Mouse (Mus musculus) MEL (cell line): Measurements from ENCODE around the gene Vmn2r8. TPM values are rescaled to one million over a fixed set of nuclear protein-coding genes. Genes with fewer than 3 reads are reported as not detected.

Source experiments
- DNase-seq: peaks from one replicate; pipeline ENCODE4 v3.0.0; 2011; ENCODE audit warnings: low read depth, low spot score
- H3K27ac ChIP-seq: 2 replicates; pipeline ENCODE4 v1.5.1; 2012; ENCODE audit warnings: low read depth, mild to moderate bottlenecking, control low read depth, low read length, moderate library complexity; ENCODE audit not compliant: control insufficient read depth
- H3K27me3 ChIP-seq, 2 experiments: fragments of 150-350 bp in 1 of 2; sonication (generic) in 1 of 2; 2 replicates each; pipeline ENCODE4 v1.6.1; 2012; ENCODE audit warnings: low read length in 2 of 2, mild to moderate bottlenecking in 2 of 2, improper control_type of control experiment in 1 of 2, moderate library complexity in 1 of 2; ENCODE audit not compliant: insufficient read depth in 2 of 2, control insufficient read depth in 1 of 2
- H3K36me3 ChIP-seq, 2 experiments: 2 replicates each; pipeline ENCODE4 v1.6.1; 2012 to 2014; ENCODE audit warnings: low read length in 2 of 2, improper control_type of control experiment in 1 of 2, inconsistent platforms in 1 of 2, mild to moderate bottlenecking in 1 of 2; ENCODE audit not compliant: insufficient read depth in 2 of 2, control insufficient read depth in 1 of 2
- H3K4me1 ChIP-seq, 2 experiments: fragments of 150-350 bp in 1 of 2; sonication (generic) in 1 of 2; 2 replicates each; pipeline ENCODE4 v1.6.1; 2012; ENCODE audit warnings: low read length in 2 of 2, improper control_type of control experiment in 1 of 2, mild to moderate bottlenecking in 1 of 2; ENCODE audit not compliant: insufficient read depth in 2 of 2, control insufficient read depth in 1 of 2
- H3K4me3 ChIP-seq, 2 experiments: fragments of 150-350 bp in 1 of 2; sonication (generic) in 1 of 2; 2 replicates each; pipeline ENCODE4 v1.5.1; 2012; ENCODE audit warnings: low read depth in 2 of 2, low read length in 2 of 2, mild to moderate bottlenecking in 2 of 2, moderate library complexity in 2 of 2, control low read depth in 1 of 2, improper control_type of control experiment in 1 of 2; ENCODE audit not compliant: control insufficient read depth in 1 of 2, insufficient read depth in 1 of 2
- H3K79me2 ChIP-seq: 2 replicates; pipeline ENCODE4 v1.6.1; 2012; ENCODE audit warnings: mild to moderate bottlenecking, low read length, moderate library complexity; ENCODE audit not compliant: control insufficient read depth, poor library complexity, insufficient read depth
- H3K9ac ChIP-seq: 2 replicates; pipeline ENCODE4 v1.6.1; 2012; ENCODE audit warnings: low read depth, mild to moderate bottlenecking, control low read depth, low read length, moderate library complexity; ENCODE audit not compliant: control insufficient read depth, poor library complexity, severe bottlenecking
- H3K9me3 ChIP-seq: fragments of 150-350 bp; sonication (generic); replicated peaks from 2 replicates; pipeline ENCODE4 v1.6.1; 2012; ENCODE audit warnings: mild to moderate bottlenecking, low read length, improper control_type of control experiment, moderate library complexity; ENCODE audit not compliant: insufficient read depth
- BHLHE40 ChIP-seq: IDR thresholded peaks from 2 replicates; pipeline ENCODE4 v1.6.1; 2012; ENCODE audit warnings: low read depth, mild to moderate bottlenecking, inconsistent platforms, low read length, improper control_type of control experiment, borderline replicate concordance
- CHD2 ChIP-seq: IDR thresholded peaks from 2 replicates; pipeline ENCODE4 v1.6.1; 2011; ENCODE audit warnings: low read length, improper control_type of control experiment
- CTCF ChIP-seq, 3 experiments: IDR thresholded peaks in 2 of 3; conservative IDR thresholded peaks in 1 of 3; 2 replicates each; pipeline ENCODE4 v1.5.1; 2011 to 2012; ENCODE audit warnings: low read length in 3 of 3, low read depth in 2 of 3, mild to moderate bottlenecking in 2 of 3, improper control_type of control experiment in 1 of 3, inconsistent platforms in 1 of 3, mixed read lengths in 1 of 3, moderate library complexity in 1 of 3; ENCODE audit not compliant: control insufficient read depth in 1 of 3, insufficient read depth in 1 of 3, poor library complexity in 1 of 3, severe bottlenecking in 1 of 3
- E2F4 ChIP-seq: IDR thresholded peaks from 2 replicates; pipeline ENCODE4 v1.6.1; 2011; ENCODE audit warnings: low read depth, low read length, improper control_type of control experiment, borderline replicate concordance
- ELF1 ChIP-seq: IDR thresholded peaks from 2 replicates; pipeline ENCODE4 v1.6.1; 2014; ENCODE audit warnings: low read depth, mild to moderate bottlenecking, inconsistent platforms, low read length, improper control_type of control experiment, moderate library complexity
- GATA1 ChIP-seq: IDR thresholded peaks from 2 replicates; pipeline ENCODE4 v1.6.1; 2011; ENCODE audit warnings: low read depth, low read length, improper control_type of control experiment
- HCFC1 ChIP-seq: IDR thresholded peaks from 2 replicates; pipeline ENCODE4 v1.6.1; 2012; ENCODE audit warnings: low read depth, mild to moderate bottlenecking, inconsistent platforms, low read length, improper control_type of control experiment, moderate library complexity
- JUND ChIP-seq: IDR thresholded peaks from 2 replicates; pipeline ENCODE4 v1.6.1; 2011; ENCODE audit warnings: low read depth, mild to moderate bottlenecking, improper control_type of control experiment, low read length
- MAX ChIP-seq: IDR thresholded peaks from 2 replicates; pipeline ENCODE4 v1.6.1; 2011; ENCODE audit warnings: low read length, improper control_type of control experiment
- MAZ ChIP-seq: IDR thresholded peaks from 2 replicates; pipeline ENCODE4 v1.6.1; 2012; ENCODE audit warnings: low read depth, mild to moderate bottlenecking, inconsistent platforms, low read length, improper control_type of control experiment
- MEF2A ChIP-seq: IDR thresholded peaks from 2 replicates; pipeline ENCODE4 v1.6.1; 2014; ENCODE audit warnings: low read depth, mild to moderate bottlenecking, inconsistent platforms, low read length, improper control_type of control experiment; ENCODE audit not compliant: poor library complexity, insufficient replicate concordance, severe bottlenecking; ENCODE audit errors: extremely low read depth
- MXI1 ChIP-seq: IDR thresholded peaks from 2 replicates; pipeline ENCODE4 v1.6.1; 2011; ENCODE audit warnings: mild to moderate bottlenecking, low read depth, low read length, improper control_type of control experiment
- MYB ChIP-seq: IDR thresholded peaks from 2 replicates; pipeline ENCODE4 v1.6.1; 2011; ENCODE audit warnings: mild to moderate bottlenecking, low read depth, low read length, improper control_type of control experiment
- MYC ChIP-seq: IDR thresholded peaks from 2 replicates; pipeline ENCODE4 v1.6.1; 2011; ENCODE audit warnings: low read depth, mild to moderate bottlenecking, low read length, improper control_type of control experiment, moderate library complexity
- NELFE ChIP-seq: IDR thresholded peaks from 2 replicates; pipeline ENCODE4 v1.6.1; 2011; ENCODE audit warnings: low read depth, low read length, improper control_type of control experiment
- NRF1 ChIP-seq: IDR thresholded peaks from 2 replicates; pipeline ENCODE4 v1.6.1; 2014; ENCODE audit warnings: low read depth, mild to moderate bottlenecking, inconsistent platforms, low read length, improper control_type of control experiment, moderate library complexity; ENCODE audit not compliant: poor library complexity, insufficient read depth, severe bottlenecking
- POLR2A ChIP-seq, 2 experiments: IDR thresholded peaks; 2 replicates each; pipeline ENCODE4 v1.6.1; 2011 to 2012; ENCODE audit warnings: low read length in 2 of 2, mild to moderate bottlenecking in 2 of 2, control low read depth in 1 of 2, improper control_type of control experiment in 1 of 2, low read depth in 1 of 2, moderate library complexity in 1 of 2; ENCODE audit not compliant: control insufficient read depth in 1 of 2, insufficient read depth in 1 of 2, poor library complexity in 1 of 2
- POLR2AphosphoS2 ChIP-seq: IDR thresholded peaks from 2 replicates; pipeline ENCODE4 v1.6.1; 2011; ENCODE audit warnings: low read length, improper control_type of control experiment
- POLR2AphosphoS5 ChIP-seq: IDR thresholded peaks from 2 replicates; pipeline ENCODE4 v1.6.1; 2012; ENCODE audit warnings: low read depth, borderline replicate concordance, mild to moderate bottlenecking, inconsistent platforms, low read length, moderate library complexity, mixed read lengths
- RAD21 ChIP-seq: IDR thresholded peaks from 2 replicates; pipeline ENCODE4 v1.6.1; 2011; ENCODE audit warnings: mild to moderate bottlenecking, low read depth, low read length, improper control_type of control experiment
- RCOR1 ChIP-seq: IDR thresholded peaks from 2 replicates; pipeline ENCODE4 v1.6.1; 2012; ENCODE audit warnings: low read depth, mild to moderate bottlenecking, inconsistent platforms, low read length, improper control_type of control experiment
- SIN3A ChIP-seq: IDR thresholded peaks from 2 replicates; pipeline ENCODE4 v1.6.1; 2012; ENCODE audit warnings: low read length, improper control_type of control experiment, inconsistent platforms
- SMC3 ChIP-seq: IDR thresholded peaks from 2 replicates; pipeline ENCODE4 v1.6.1; 2011; ENCODE audit warnings: low read depth, low read length, improper control_type of control experiment
- TBP ChIP-seq: IDR thresholded peaks from 2 replicates; pipeline ENCODE4 v1.8.0; 2011; ENCODE audit warnings: low read depth, low read length, improper control_type of control experiment
- UBTF ChIP-seq: IDR thresholded peaks from 2 replicates; pipeline ENCODE4 v1.6.1; 2012; ENCODE audit warnings: low read depth, mild to moderate bottlenecking, inconsistent platforms, low read length, improper control_type of control experiment, moderate library complexity, borderline replicate concordance; ENCODE audit not compliant: insufficient read depth
- USF1 ChIP-seq: IDR thresholded peaks from 2 replicates; pipeline ENCODE4 v1.6.1; 2014; ENCODE audit warnings: low read depth, mild to moderate bottlenecking, inconsistent platforms, low read length, improper control_type of control experiment, moderate library complexity
- ZC3H11A ChIP-seq: IDR thresholded peaks from 2 replicates; pipeline ENCODE4 v1.6.1; 2012; ENCODE audit warnings: low read depth, mild to moderate bottlenecking, inconsistent platforms, low read length, improper control_type of control experiment
- ZKSCAN1 ChIP-seq: IDR thresholded peaks from 2 replicates; pipeline ENCODE4 v1.6.1; 2012; ENCODE audit warnings: low read depth, mild to moderate bottlenecking, inconsistent platforms, low read length, improper control_type of control experiment, moderate library complexity
- ZNF384 ChIP-seq: IDR thresholded peaks from 2 replicates; pipeline ENCODE4 v1.6.1; 2012; ENCODE audit warnings: low read depth, mild to moderate bottlenecking, inconsistent platforms, low read length, improper control_type of control experiment
- polyA plus RNA-seq, 2 experiments: library from polyadenylated mRNA; stranded (reverse) in 1 of 2; unstranded in 1 of 2; fragments of >175 nt in 1 of 2; fragments of >200 nt in 1 of 2; gene quantifications; 2 replicates each; pipeline versions ENCODE4 v1.2.1 to v1.2.4; 2012; ENCODE audit warnings: low replicate concordance in 2 of 2, low read depth in 1 of 2; ENCODE audit not compliant: insufficient read length in 2 of 2, insufficient read depth in 1 of 2, missing spikeins in 1 of 2
- total RNA-seq: library from RNA; depleted of rRNA; stranded (reverse); fragments of 300-350 nt; gene quantifications from 2 replicates; pipeline ENCODE4 v1.2.3, GENCODE M21; 2012

The Vmn2r8 gene
- total and polyA plus RNA-seq, 3 experiments, result not detected

DNA sequence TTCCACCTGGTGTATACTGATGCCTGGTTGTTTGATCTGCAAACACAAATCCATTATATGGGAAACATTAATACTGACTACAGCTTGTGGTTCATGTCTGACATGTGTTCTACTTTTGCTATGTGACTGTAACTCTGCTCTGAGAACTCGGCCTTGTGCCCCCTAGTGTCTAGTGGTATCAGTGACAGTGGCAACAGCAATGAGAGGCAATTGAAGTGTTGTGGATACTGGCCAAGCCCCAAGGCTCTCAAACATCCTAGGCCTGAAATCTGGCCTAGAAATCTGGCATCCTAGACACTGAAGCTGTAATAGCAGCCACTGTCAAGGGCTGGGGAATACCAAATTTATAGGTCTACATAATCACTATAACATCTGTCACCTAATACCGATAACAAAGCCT, 64.8 kb downstream of the Vmn2r8 start:
- no peak for TF ChIP-seq MYB
- no peak for TF ChIP-seq BHLHE40
- no peak for TF ChIP-seq NELFE
- no peak for TF ChIP-seq ZC3H11A
- TF ChIP-seq MAX, result 0 out of 2 replicates have a peak, but pooled peaks have one; percentile 38
- TF ChIP-seq RCOR1, result no peak
- TF ChIP-seq MEF2A, result no peak
- TF ChIP-seq CTCF (IDR thresholded peaks at IDR 0.05 in 2 of 3, conservative IDR thresholded peaks at IDR 0.05 in 1 of 3; ENCODE audit: control insufficient read depth in 1 of 3, insufficient read depth in 1 of 3, low read depth in 2 of 3, low read length in 3 of 3, poor library complexity in 1 of 3, severe bottlenecking in 1 of 3), result peak; percentile 83 to 86 (median 84)
- no peak for TF ChIP-seq JUND
- TF ChIP-seq CHD2, result no peak
- no peak for TF ChIP-seq TBP
- no peak for TF ChIP-seq POLR2A (IDR thresholded peaks at IDR 0.05; ENCODE audit: control insufficient read depth in 1 of 2, insufficient read depth in 1 of 2, low read depth in 1 of 2, low read length in 2 of 2, poor library complexity in 1 of 2)
- no peak for TF ChIP-seq E2F4
- peak; percentile 50; the same call in 1 of the 2 replicates for TF ChIP-seq MYC
- TF ChIP-seq UBTF, result no peak
- no peak for TF ChIP-seq ZKSCAN1
- TF ChIP-seq POLR2AphosphoS5, result no peak
- TF ChIP-seq ZNF384, result no peak
- TF ChIP-seq MAZ, result no peak
- TF ChIP-seq ELF1, result 0 out of 2 replicates have a peak, but pooled peaks have one; percentile 5
- TF ChIP-seq POLR2AphosphoS2, result no peak
- TF ChIP-seq MXI1, result no peak
- peak; percentile 72 for TF ChIP-seq SMC3
- no peak for TF ChIP-seq HCFC1
- no peak for TF ChIP-seq USF1
- TF ChIP-seq GATA1, result no peak
- TF ChIP-seq SIN3A, result peak; percentile 33; the same call in 1 of the 2 replicates
- TF ChIP-seq RAD21, result peak; percentile 43
- TF ChIP-seq NRF1, result no peak
- TF ChIP-seq, all 39 proteins: peak for 7
- H3K79me2 ChIP-seq, result no peaks in the 10 kb centered on the region
- no peak overlapping the region for H3K4me3 ChIP-seq
- peak; percentile 80 for DNase-seq
- no peaks in the 10 kb centered on the region for H3K9me3 ChIP-seq
- H3K27ac ChIP-seq, result no peak overlapping the region
- H3K36me3 ChIP-seq, result peaks cover 0 to 3% of the 10 kb centered on the region in 2 experiments; a peak in 2 of 4 replicates
- peaks cover 2 to 6% of the 10 kb centered on the region in 2 experiments for H3K4me1 ChIP-seq
- H3K9ac ChIP-seq, result no peak overlapping the region
- no peaks in the 10 kb centered on the region; a peak in 1 of 4 replicates for H3K27me3 ChIP-seq
